In genomic region chr7:64502271-64503180, GRCm38 (mm10) we compare ENCODE assay signal across 8 mouse cellular contexts. TPM values are rescaled to one million over a fixed set of nuclear protein-coding genes. Genes with fewer than 3 reads are reported as not detected.
A peak's percentile ranks its signal among the peaks of the same experiment; 100 is the strongest.
DNase-seq lines count a peak whose midpoint lies in the region; ATAC-seq and TF ChIP-seq lines count a peak whose summit lies in the region.

No protein-coding gene starts in this region.

- H3K27ac ChIP-seq in heart, embryonic 11.5 days (ENCODE audit: low read depth, low read length) = no peak overlapping the region
- no peak overlapping the region for H3K27ac ChIP-seq in ES-Bruce4 (ENCODE audit: insufficient read depth, low read length)
- peak overlapping the region; percentile 98 for H3K27ac ChIP-seq in forebrain, embryonic 10.5 days
- peak overlapping the region; percentile 89 for H3K27ac ChIP-seq in neural tube, embryonic 11.5 days (ENCODE audit: low read depth, low read length)

- no peak for ATAC-seq in heart, embryonic 11.5 days (replicated peaks; ENCODE audit: insufficient number of reproducible peaks, low FRiP score, low TSS enrichment)
- peak; percentile 31; the same call in 1 of the 2 replicates for ATAC-seq in neural tube, embryonic 11.5 days (ENCODE audit: insufficient read depth, low FRiP score, low TSS enrichment)

- peak overlapping the region; percentile 57 for H3K4me3 ChIP-seq in heart, embryonic 11.5 days (ENCODE audit: low read depth, low read length)
- H3K4me3 ChIP-seq in ES-Bruce4 (ENCODE audit: low read depth, low read length) = peak overlapping the region; percentile 69
- peak overlapping the region; percentile 89 for H3K4me3 ChIP-seq in forebrain, embryonic 10.5 days
- peak overlapping the region; percentile 91 for H3K4me3 ChIP-seq in neural tube, embryonic 11.5 days (ENCODE audit: low read depth, low read length)

- H3K9ac ChIP-seq in heart, embryonic 11.5 days (ENCODE audit: low read depth, low read length) = peak overlapping the region; percentile 22; the same call in 1 of the 2 replicates
- peak overlapping the region; percentile 75 for H3K9ac ChIP-seq in ES-Bruce4 (ENCODE audit: low read depth, poor library complexity, severe bottlenecking)
- peak overlapping the region; percentile 99 for H3K9ac ChIP-seq in neural tube, embryonic 11.5 days (ENCODE audit: low read length)

- 0 out of 2 replicates have a peak, but pooled peaks cover under 1% of the 10 kb centered on the region for H3K9me3 ChIP-seq in heart, embryonic 11.5 days (replicated peaks; ENCODE audit: control insufficient read depth, low read length)
- peaks cover 2% of the 10 kb centered on the region; the same call in 1 of the 2 replicates for H3K9me3 ChIP-seq in ES-Bruce4 (replicated peaks; ENCODE audit: control insufficient read depth, insufficient read depth, low read length, poor library complexity, severe bottlenecking)
- H3K9me3 ChIP-seq in forebrain, embryonic 10.5 days = no peaks in the 10 kb centered on the region
- no peaks in the 10 kb centered on the region for H3K9me3 ChIP-seq in neural tube, embryonic 11.5 days (ENCODE audit: control insufficient read depth, low read length)

- no peak for TF ChIP-seq EP300 in ES-Bruce4 (IDR thresholded peaks at IDR 0.05; ENCODE audit: insufficient read depth, low read depth, low read length)

- H3K36me3 ChIP-seq in heart, embryonic 11.5 days (ENCODE audit: control insufficient read depth, insufficient read depth, low read length) = no peaks in the 10 kb centered on the region
- H3K36me3 ChIP-seq in ES-Bruce4 (ENCODE audit: control insufficient read depth, insufficient read depth, low read length, poor library complexity, severe bottlenecking) = no peaks in the 10 kb centered on the region
- H3K36me3 ChIP-seq in forebrain, embryonic 10.5 days (replicated peaks) = no peaks in the 10 kb centered on the region
- no peaks in the 10 kb centered on the region for H3K36me3 ChIP-seq in neural tube, embryonic 11.5 days (ENCODE audit: control insufficient read depth, insufficient read depth, low read length)

- H3K4me2 ChIP-seq in heart, embryonic 11.5 days = peak overlapping the region; percentile 85
- H3K4me2 ChIP-seq in neural tube, embryonic 11.5 days (ENCODE audit: low read depth) = peak overlapping the region; percentile 85

- no peak for TF ChIP-seq POLR2A in ES-Bruce4 (IDR thresholded peaks at IDR 0.05; ENCODE audit: insufficient read depth, low read length)

- H3K27me3 ChIP-seq in heart, embryonic 11.5 days (ENCODE audit: control insufficient read depth, insufficient read depth, low read length) = peaks cover 39% of the 10 kb centered on the region
- peaks cover 9% of the 10 kb centered on the region for H3K27me3 ChIP-seq in ES-Bruce4 (ENCODE audit: control insufficient read depth, insufficient read depth, low read length, poor library complexity, severe bottlenecking)
- H3K27me3 ChIP-seq in forebrain, embryonic 10.5 days (ENCODE audit: poor library complexity, severe bottlenecking) = peaks cover 38% of the 10 kb centered on the region
- H3K27me3 ChIP-seq in neural tube, embryonic 11.5 days (ENCODE audit: control insufficient read depth, insufficient read depth, low read length) = 0 out of 2 replicates have a peak, but pooled peaks cover 2% of the 10 kb centered on the region

- no peak for TF ChIP-seq CTCF in ES-Bruce4 (IDR thresholded peaks at IDR 0.05; ENCODE audit: low read depth, low read length)

- no peaks in the 10 kb centered on the region; the same call in 1 of the 2 replicates for H3K4me1 ChIP-seq in heart, embryonic 11.5 days (ENCODE audit: control insufficient read depth, insufficient read depth, low read length)
- no peaks in the 10 kb centered on the region for H3K4me1 ChIP-seq in ES-Bruce4 (ENCODE audit: control insufficient read depth, insufficient read depth, low read length)
- H3K4me1 ChIP-seq in forebrain, embryonic 10.5 days = peaks cover 34% of the 10 kb centered on the region
- peaks cover 17% of the 10 kb centered on the region; the same call in 1 of the 2 replicates for H3K4me1 ChIP-seq in neural tube, embryonic 11.5 days (ENCODE audit: control insufficient read depth, insufficient read depth, low read length)

- intact Hi-C loops in heart, postnatal 36 days (cut with DNase I) = loop anchor here (10.0 kb wide), 1 partner anchor 242 kb away; no protein-coding TSS in a partner anchor
- intact Hi-C loops in left cerebral cortex, postnatal 10 days (cut with DNase I) = loop anchor here (5.0 to 10.0 kb wide), 5 partner anchors 75 to 240 kb away; partner anchors contain the start of genes Mcee and Mphosph10

- DNase-seq in heart, postnatal 36 days = no peak
- DNase-seq in forebrain, embryonic 10.5 days (ENCODE audit: extremely low spot score, low spot score) = peak; percentile 60
- peak; percentile 8 to 63 for DNase-seq in left cerebral cortex, postnatal 10 days (ENCODE audit: extremely low spot score in 1 of 2, low spot score in 2 of 2)
- DNase-seq in neural tube, embryonic 11.5 days (ENCODE audit: low spot score) = peak; percentile 56
- no peak for DNase-seq in B cell, adult 2 months
- DNase-seq in adrenal gland, adult 18-20 months (ENCODE audit: low spot score in 2 of 2) = no peak

- WGBS in heart, embryonic 11.5 days (ENCODE audit: insufficient replicate concordance) = 2% methylated on average over 45 of the region's 47 CpGs
- under 1% methylated on average over 47 of the region's 47 CpGs for WGBS in forebrain, embryonic 10.5 days
- WGBS in neural tube, embryonic 11.5 days = 1% methylated on average over 45 of the region's 47 CpGs

RNA-seq across cellular contexts. Expression of gene Apba2, which starts 1.0 kb away (rescaled TPM):
- polyA plus RNA-seq in heart, embryonic 11.5 days (2014; fragmentation: Nextera tagmentation; extraction: Ambion mirVana) = 0.99 and 1.3 TPM in 2 replicates
- under 1 TPM; 0.51 to 0.94 TPM for total RNA-seq in heart, postnatal 36 days (2021)
- 1.9 and 2.2 TPM in 2 replicates for polyA plus RNA-seq in ES-Bruce4 (2011; ENCODE audit: insufficient read depth, insufficient read length, low read depth, missing spikeins)
- 42.3 and 46.1 TPM in 2 replicates for polyA plus RNA-seq in forebrain, embryonic 10.5 days (2016; fragmentation: Nextera tagmentation; extraction: Ambion mirVana)
- 100 to 1,000 TPM; 226 to 235 TPM for total RNA-seq in left cerebral cortex, postnatal 10 days (2021)
- polyA plus RNA-seq in neural tube, embryonic 11.5 days (2014; fragmentation: Nextera tagmentation; extraction: Ambion mirVana) = 97.6 and 123 TPM in 2 replicates
- total RNA-seq in adrenal gland, adult 18-20 months (2021) = under 1 TPM in 1 of 2 experiments, not detected in 1; 0.38 TPM

Comparison
In these comparisons a context has a peak if more than half of its experiments do, and no peak if none do; other contexts are left out.
1. H3K27ac ChIP-seq: peak in forebrain, embryonic 10.5 days (single experiment) and neural tube, embryonic 11.5 days (single experiment); none in heart, embryonic 11.5 days (single experiment) and ES-Bruce4 (single experiment).
2. H3K9ac ChIP-seq: peak in every context shown above with its lines; median percentile 99 in neural tube, embryonic 11.5 days; 75 in ES-Bruce4; 22 in heart, embryonic 11.5 days.
3. DNase-seq: peak in forebrain, embryonic 10.5 days (single experiment), left cerebral cortex, postnatal 10 days (2 of 2) and neural tube, embryonic 11.5 days (single experiment); none in heart, postnatal 36 days (0 of 2), B cell, adult 2 months (0 of 2) and adrenal gland, adult 18-20 months (0 of 2).
4. RNA of gene Apba2, which starts 1.0 kb away (polyA plus RNA-seq): 97.6 to 123 TPM in neural tube, embryonic 11.5 days and 42.3 to 46.1 TPM in forebrain, embryonic 10.5 days; 1.9 to 2.2 TPM in ES-Bruce4 and 0.99 to 1.3 TPM in heart, embryonic 11.5 days; every median in the first group is over 10 times any median in the second.
5. Peak in every context shown above with its lines, with median percentiles within 50 percentile points of each other: H3K4me3 ChIP-seq.